Mouse (Mus musculus) activated CD4-positive, CD25-positive, alpha-beta regulatory T cell, adult 4 months (primary cell): ENCODE results near the gene Zbtb7a. TPM values are rescaled to one million over a fixed set of nuclear protein-coding genes. Genes with fewer than 3 reads are reported as not detected.
"Not testable (repeated sequence)": the region's sequence is repeated elsewhere in the genome, so short reads cannot be mapped to it uniquely, and the experiment has no call there.

Source experiments
- ATAC-seq: one replicate; pipeline ENCODE4 v1.8.0; 2017
- polyA plus RNA-seq, 2 experiments: library from polyadenylated mRNA; unstranded; fragments of 100-300 nt; shearing (Covaris generic); gene quantifications; one replicate each; pipeline ENCODE4 v1.2.1; 2017

The Zbtb7a gene
- polyA plus RNA-seq, 2 experiments from 2014 or later: 10.7 to 12.4 TPM

DNA sequence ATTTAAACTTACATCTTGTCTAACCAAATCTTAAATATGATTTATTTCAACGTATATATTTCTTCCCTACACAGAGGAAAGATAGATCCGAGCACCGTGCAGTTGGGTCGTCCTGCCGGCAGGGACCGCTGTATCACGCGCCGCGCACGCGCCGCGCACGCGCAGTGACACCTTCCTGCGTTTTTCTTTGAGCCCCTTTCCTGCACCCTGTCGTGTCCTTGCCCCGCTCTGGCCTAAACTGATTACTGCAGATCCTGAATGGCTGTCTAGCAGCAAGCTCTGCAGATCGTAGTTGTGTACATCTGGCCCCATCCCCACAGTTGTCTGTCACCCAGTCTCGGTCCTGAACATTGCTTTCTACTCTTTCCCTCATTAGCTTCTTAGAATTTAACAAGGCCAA is 38.1 kb downstream of the Zbtb7a start:
- ATAC-seq: peak; percentile 24

- ATAC-seq: peak; percentile 47
Measured at GRCm38 (mm10) chr10:81174617-81175344, 39.8 kb downstream of the Zbtb7a start.

- not testable (repeated sequence) for ATAC-seq
Measured at GRCm38 (mm10) chr10:81175345-81175701, 40.3 kb downstream of the Zbtb7a start.

GRCm38 (mm10) chr10:81175936-81176465 is 41.0 kb downstream of the Zbtb7a start:
- ATAC-seq: no peak

DNA sequence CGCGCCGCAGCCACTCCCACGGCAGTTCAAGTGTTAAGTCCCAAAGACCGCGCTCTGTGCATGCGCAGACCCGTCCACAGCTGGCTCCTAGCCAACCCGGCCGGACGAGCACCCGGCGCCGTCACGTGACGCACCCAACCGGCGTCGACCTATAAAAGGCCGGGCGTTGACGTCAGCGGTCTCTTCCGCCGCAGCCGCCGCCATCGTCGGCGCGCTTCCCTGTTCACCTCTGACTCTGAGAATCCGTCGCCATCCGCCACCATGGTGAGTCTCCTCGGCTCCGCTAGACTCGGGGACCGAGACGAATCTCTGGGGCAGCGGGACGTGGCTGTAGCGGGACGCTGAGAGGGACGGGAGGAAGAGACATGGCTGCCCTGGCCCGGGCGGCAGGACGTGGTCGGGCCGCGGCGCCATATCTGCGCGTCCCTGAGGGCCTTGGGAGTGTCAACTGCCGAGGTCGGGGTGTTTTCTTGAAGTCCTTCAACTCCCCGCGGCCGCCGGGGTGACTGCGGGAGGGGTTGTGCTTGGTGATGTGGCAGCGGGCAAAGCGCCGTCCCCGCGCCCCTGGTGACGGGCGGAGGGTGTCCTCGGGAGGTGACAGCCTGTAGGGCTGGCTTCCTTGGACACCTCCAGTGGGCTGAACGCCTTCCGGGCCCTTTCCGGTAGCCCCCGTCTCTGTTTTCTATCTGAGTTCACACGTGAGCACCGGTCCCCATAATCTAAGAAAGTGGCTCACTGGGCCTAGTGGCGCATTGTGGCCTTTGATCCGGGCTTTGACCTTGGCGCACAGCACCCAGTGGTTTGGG is 41.6 kb downstream of the Zbtb7a start, which contains the start of gene Eef2:
Eef2 (plus strand) TSS at position 166 of the 806 bp plus-strand sequence.
- ATAC-seq: peak; percentile 60

- ATAC-seq: no peak
Measured at GRCm38 (mm10) chr10:81177491-81177925, 42.5 kb downstream of the Zbtb7a start.

DNA sequence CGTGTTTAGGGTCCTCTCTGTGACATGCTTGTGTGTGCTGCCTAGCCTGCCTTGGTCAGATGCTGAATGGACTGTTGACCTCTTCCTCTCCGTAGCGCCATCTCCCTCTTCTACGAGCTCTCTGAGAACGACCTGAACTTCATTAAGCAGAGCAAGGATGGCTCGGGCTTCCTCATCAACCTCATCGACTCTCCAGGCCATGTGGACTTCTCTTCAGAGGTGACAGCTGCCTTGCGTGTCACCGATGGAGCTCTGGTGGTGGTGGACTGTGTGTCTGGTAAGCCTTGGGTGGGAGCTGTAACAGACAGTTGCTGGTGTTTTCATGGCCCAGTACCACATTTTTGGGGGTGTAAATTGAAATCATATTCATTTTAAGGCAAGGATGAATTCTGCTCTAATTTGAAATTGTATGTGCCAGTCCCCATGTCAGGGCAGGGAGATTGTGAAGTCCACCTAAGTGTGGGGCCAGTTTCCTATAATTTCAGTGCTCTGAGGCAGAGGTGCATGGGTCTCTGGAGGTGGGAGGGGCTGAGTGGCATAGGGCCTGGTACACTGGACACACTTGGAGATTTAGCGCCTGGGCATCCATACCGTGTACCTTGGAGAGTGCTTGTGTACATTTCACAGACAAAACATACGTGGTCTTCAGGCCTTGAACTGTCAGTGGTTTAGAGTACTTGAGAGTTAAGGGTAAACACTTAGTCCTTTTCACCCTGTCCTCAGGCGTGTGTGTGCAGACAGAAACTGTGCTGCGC is 43.1 kb downstream of the Zbtb7a start:
- no peak for ATAC-seq

- no peak for ATAC-seq
Measured at GRCm38 (mm10) chr10:81178927-81179326, 43.9 kb downstream of the Zbtb7a start.

DNA sequence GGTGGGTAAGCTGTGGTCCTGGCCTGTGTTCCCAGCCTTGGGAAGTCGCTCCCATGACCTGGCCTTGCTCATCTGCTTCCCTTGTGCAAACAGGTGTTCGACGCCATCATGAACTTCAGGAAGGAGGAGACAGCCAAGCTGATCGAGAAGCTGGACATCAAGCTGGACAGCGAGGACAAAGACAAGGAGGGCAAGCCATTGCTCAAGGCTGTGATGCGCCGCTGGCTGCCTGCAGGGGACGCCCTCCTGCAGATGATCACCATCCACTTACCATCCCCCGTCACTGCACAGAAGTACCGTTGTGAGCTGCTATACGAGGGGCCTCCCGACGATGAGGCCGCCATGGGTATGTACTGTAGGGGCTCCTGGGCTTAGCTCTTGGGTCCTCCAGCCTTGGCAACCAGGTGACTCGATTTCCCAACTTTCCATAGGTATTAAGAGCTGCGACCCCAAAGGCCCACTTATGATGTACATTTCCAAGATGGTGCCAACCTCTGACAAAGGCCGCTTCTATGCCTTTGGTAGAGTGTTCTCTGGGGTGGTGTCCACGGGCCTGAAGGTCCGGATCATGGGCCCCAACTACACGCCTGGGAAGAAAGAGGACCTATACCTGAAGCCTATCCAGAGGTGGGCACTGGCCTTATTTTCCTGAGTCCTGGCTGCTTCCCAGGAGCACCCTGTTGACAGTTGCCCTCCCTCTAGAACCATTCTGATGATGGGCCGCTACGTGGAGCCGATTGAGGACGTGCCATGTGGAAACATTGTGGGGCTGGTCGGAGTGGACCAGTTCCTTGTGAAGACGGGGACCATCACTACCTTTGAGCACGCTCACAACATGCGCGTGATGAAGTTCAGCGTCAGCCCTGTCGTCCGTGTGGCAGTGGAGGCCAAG is 44.7 kb downstream of the Zbtb7a start:
- ATAC-seq: no peak

DNA sequence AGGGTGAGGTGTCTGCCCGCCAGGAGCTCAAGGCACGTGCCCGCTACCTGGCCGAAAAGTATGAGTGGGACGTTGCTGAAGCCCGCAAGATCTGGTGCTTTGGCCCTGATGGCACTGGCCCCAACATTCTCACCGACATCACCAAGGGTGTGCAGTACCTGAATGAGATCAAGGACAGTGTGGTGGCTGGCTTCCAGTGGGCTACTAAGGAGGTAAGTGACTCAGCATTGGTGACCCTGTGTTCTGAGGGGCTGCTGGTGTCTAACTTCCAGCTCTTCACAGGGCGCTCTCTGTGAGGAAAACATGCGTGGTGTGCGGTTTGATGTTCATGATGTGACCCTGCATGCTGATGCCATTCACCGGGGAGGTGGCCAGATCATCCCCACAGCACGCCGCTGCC is 45.9 kb downstream of the Zbtb7a start:
- no peak for ATAC-seq

- not testable (repeated sequence) for ATAC-seq
Measured at GRCm38 (mm10) chr10:81181860-81182259, 46.8 kb downstream of the Zbtb7a start.

DNA sequence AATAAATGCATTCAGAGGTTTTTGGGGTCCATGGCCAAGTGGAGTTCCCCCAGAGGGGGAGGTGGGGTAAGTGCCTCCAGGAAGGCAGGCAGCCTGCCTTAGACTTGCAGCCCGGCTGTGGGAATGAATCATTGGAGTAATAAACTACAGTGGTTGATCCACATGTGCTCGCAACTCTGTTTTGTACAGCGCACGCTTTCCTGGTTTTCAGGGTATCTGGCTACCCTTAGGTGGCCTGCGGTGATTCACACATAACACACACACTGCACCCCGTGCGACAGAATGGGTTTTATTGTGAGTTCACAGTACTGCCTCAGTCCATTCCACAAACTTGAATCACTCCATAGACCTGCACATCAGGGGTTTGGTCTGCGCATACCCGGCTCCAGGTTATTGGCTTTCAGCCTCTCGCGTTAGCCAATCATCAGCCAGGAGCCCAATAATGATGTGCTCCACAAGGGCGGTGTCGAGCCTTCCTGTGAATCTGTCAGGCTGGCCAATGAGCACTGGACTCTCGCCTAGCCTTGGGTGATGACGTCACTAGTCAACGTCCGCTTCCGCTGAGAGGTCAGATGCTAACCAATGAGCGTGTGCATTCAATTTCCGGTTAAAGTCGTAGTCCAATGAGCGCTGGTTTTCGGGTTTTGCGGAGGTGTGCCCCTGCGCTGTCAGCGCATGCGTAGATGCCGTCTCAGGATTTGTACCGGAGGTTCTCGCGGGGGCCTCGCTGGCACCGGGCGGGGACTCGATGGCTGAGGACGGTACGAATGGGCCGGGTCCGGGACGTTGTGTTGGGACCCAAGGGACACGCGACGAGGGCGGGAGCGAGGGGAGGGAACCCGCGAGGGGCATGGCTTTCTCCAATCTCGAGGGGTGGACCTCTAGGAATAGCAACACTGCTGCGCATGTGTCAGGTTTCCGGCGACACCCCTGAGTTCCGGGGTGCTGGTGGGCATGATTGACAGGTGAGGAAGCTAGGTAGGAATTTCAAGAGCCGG is 47.6 kb downstream of the Zbtb7a start, which contains the start of gene Dapk3:
Dapk3 (plus strand) TSS at position 670 of the 998 bp plus-strand sequence.
- ATAC-seq: peak; percentile 93

DNA sequence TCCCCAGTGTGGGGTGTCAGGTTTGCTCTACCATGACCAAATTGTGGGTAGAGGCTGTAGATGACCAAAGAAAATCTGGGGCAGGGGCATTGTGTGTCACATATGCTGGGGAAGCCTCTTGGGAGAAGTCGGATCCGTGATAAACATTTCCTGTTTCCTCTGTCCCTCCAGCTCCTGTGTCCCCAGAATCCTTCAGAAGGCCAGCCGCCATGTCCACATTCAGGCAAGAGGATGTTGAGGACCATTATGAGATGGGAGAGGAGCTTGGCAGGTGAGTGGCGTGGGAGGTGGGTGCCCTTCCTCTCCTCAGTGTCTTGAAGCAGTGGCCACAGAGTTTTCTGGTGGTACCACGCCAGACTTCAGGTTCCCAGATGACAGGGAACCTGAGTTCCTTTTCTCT is 48.8 kb downstream of the Zbtb7a start, which contains the start of gene 4930442H23Rik:
4930442H23Rik (minus strand) TSS at position 45 of the 400 bp plus-strand sequence.
- ATAC-seq: no peak

- ATAC-seq: no peak
Measured at GRCm38 (mm10) chr10:81184765-81185164, 49.7 kb downstream of the Zbtb7a start.

- ATAC-seq: no peak
Measured at GRCm38 (mm10) chr10:81187161-81187560, 52.1 kb downstream of the Zbtb7a start.

DNA sequence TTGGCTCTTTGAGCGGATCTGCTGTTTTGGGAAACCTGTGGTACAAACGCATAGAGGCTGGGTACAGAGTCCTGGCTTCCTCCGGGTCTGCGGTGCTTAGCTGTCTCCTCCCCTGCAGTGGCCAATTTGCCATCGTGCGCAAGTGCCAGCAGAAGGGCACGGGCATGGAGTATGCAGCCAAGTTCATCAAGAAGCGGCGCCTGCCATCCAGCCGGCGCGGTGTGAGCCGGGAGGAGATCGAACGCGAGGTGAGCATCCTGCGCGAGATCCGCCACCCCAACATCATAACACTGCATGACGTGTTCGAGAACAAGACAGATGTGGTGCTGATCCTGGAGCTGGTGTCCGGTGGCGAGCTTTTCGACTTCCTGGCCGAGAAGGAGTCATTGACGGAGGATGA is 54.8 kb downstream of the Zbtb7a start:
- no peak for ATAC-seq

- ATAC-seq: no peak
Measured at GRCm38 (mm10) chr10:81190236-81190911, 55.4 kb downstream of the Zbtb7a start.

GRCm38 (mm10) chr10:81190912-81191321 is 55.9 kb downstream of the Zbtb7a start:
- no peak for ATAC-seq

GRCm38 (mm10) chr10:81191342-81191982 is 56.4 kb downstream of the Zbtb7a start:
- ATAC-seq: no peak
